Mouse (Mus musculus): ENCODE measurements around the gene Rps6kl1.

Rps6kl1 gene

GRCm38 (mm10) chr12:85151002-85151774, at the start of gene Rps6kl1:
Gene Rps6kl1 (minus strand): TSS chr12:85151264.
- CTCF ChIA-PET: no interaction called here

GRCm38 (mm10) chr12:85199954-85200353, 48.9 kb upstream of the Rps6kl1 start:
- CTCF ChIA-PET: no interaction called here

- CTCF ChIA-PET: no interaction called here
Measured at GRCm38 (mm10) chr12:85197936-85198335, 46.9 kb upstream of the Rps6kl1 start.

- CTCF ChIA-PET: interaction anchor here (0.6 kb wide), 1 partner anchor 1385 kb away, joined by 7 read pairs; no protein-coding TSS in a partner anchor
Measured at GRCm38 (mm10) chr12:85197371-85197770, 46.3 kb upstream of the Rps6kl1 start.

- CTCF ChIA-PET: no interaction called here
Measured at GRCm38 (mm10) chr12:85196191-85196590, 45.1 kb upstream of the Rps6kl1 start.

- CTCF ChIA-PET: no interaction called here
Measured at GRCm38 (mm10) chr12:85195086-85195485, 44.0 kb upstream of the Rps6kl1 start.

GRCm38 (mm10) chr12:85194623-85195018, 43.6 kb upstream of the Rps6kl1 start:
- CTCF ChIA-PET: no interaction called here

GRCm38 (mm10) chr12:85193923-85194622, 43.0 kb upstream of the Rps6kl1 start:
- CTCF ChIA-PET: no interaction called here

- CTCF ChIA-PET: no interaction called here
Measured at GRCm38 (mm10) chr12:85193146-85193545, 42.1 kb upstream of the Rps6kl1 start.

GRCm38 (mm10) chr12:85192461-85193108, 41.5 kb upstream of the Rps6kl1 start:
- CTCF ChIA-PET: no interaction called here

- CTCF ChIA-PET: no interaction called here
Measured at GRCm38 (mm10) chr12:85190290-85190689, 39.2 kb upstream of the Rps6kl1 start.

- CTCF ChIA-PET: no interaction called here
Measured at GRCm38 (mm10) chr12:85186361-85186760, 35.3 kb upstream of the Rps6kl1 start.

GRCm38 (mm10) chr12:85185810-85186209, 34.7 kb upstream of the Rps6kl1 start:
- CTCF ChIA-PET: no interaction called here

GRCm38 (mm10) chr12:85184118-85184517, 33.1 kb upstream of the Rps6kl1 start:
- CTCF ChIA-PET: interaction anchor here (1.3 kb wide), 1 partner anchor 121 kb away, joined by 3 read pairs; no protein-coding TSS in a partner anchor

GRCm38 (mm10) chr12:85182898-85183297, 31.8 kb upstream of the Rps6kl1 start:
- CTCF ChIA-PET: no interaction called here

- CTCF ChIA-PET: no interaction called here
Measured at GRCm38 (mm10) chr12:85182345-85182643, 31.2 kb upstream of the Rps6kl1 start.

- CTCF ChIA-PET: interaction anchor here (0.7 kb wide), 1 partner anchor 38 kb away, joined by 4 read pairs; no protein-coding TSS in a partner anchor
Measured at GRCm38 (mm10) chr12:85181475-85182344, 30.6 kb upstream of the Rps6kl1 start.

GRCm38 (mm10) chr12:85178294-85178693, 27.2 kb upstream of the Rps6kl1 start:
- CTCF ChIA-PET: no interaction called here

- CTCF ChIA-PET: no interaction called here
Measured at GRCm38 (mm10) chr12:85177740-85178239, 26.7 kb upstream of the Rps6kl1 start, which contains the start of gene Pgf. Gene Pgf (minus strand): TSS chr12:85177790.

GRCm38 (mm10) chr12:85176846-85177523, 25.9 kb upstream of the Rps6kl1 start:
- CTCF ChIA-PET: no interaction called here

Measured in spleen, embryonic (tissue).